Mouse (Mus musculus): ENCODE results near the gene Arsg.
A peak's percentile ranks its signal among the peaks of the same experiment; 100 is the strongest.

Arsg gene

GRCm38 (mm10) chr11:109473171-109474085 is at the start of gene Arsg, which contains the start of gene Slc16a6:
Gene Arsg, plus strand, starts transcription at chr11:109473374.
Gene Slc16a6, minus strand, starts transcription at chr11:109473598.
- peak; percentile 82 for DNase-seq (ENCODE audit: low spot score)

GRCm38 (mm10) chr11:109425392-109426271 is 47.5 kb upstream of the Arsg start, which contains the start of gene Amz2:
Gene Amz2, plus strand, starts transcription at chr11:109425946.
- peak; percentile 99 for DNase-seq (ENCODE audit: low spot score)

- no peak for DNase-seq (ENCODE audit: low spot score)
Observed at GRCm38 (mm10) chr11:109426272-109426586, 46.9 kb upstream of the Arsg start.

DNA sequence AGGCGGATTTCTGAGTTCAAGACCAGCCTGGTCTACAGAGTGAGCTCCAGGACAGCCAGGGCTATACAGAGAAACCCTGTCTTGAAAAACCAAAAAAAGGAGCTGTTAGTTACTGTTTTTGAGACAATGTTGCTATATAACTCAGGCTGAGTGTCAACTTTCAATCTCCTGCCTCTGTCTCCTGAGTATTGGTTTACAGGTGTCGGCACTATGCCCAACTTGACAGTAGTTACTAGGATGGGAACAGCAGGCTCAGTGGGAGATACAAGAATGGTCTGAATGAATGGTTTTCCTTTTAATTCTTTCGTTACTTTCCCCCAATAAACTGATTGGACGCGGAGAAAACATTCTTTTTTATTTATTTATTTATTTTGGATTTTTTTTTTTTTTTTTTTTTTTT is 45.8 kb upstream of the Arsg start:
- no peak for DNase-seq (ENCODE audit: low spot score)

- DNase-seq (ENCODE audit: low spot score) = no peak
Observed at GRCm38 (mm10) chr11:109434233-109434798, 38.9 kb upstream of the Arsg start.

GRCm38 (mm10) chr11:109436889-109437288 is 36.3 kb upstream of the Arsg start:
- DNase-seq (ENCODE audit: low spot score) = no peak

DNA sequence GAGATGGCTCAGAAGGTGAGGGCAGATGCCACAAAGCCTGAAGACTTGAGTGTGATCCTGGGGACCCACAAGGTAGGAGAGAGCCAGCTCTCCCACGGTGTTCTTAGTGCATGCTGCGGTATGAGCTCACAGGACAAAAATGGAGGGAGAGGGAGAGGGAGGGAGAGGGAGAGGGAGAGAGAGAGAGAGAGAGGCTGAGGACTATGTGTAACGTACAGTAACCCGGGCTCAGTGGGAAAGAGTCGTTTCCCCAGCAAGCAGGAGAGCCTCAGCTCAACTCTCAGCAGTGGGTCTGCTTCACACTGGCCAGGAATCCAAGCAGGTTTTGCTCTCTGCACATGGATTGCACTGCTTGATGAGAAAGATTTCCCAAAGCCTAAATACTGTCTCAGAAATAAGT is 34.0 kb upstream of the Arsg start:
- DNase-seq (ENCODE audit: low spot score) = no peak

GRCm38 (mm10) chr11:109439829-109440340 is 33.3 kb upstream of the Arsg start:
- peak; percentile 71 for DNase-seq (ENCODE audit: low spot score)

- no peak for DNase-seq (ENCODE audit: low spot score)
Observed at GRCm38 (mm10) chr11:109440641-109441040, 32.5 kb upstream of the Arsg start.

- DNase-seq (ENCODE audit: low spot score) = peak; percentile 61
Observed at GRCm38 (mm10) chr11:109441119-109441518, 32.1 kb upstream of the Arsg start.

- no peak for DNase-seq (ENCODE audit: low spot score)
Observed at GRCm38 (mm10) chr11:109442166-109442730, 30.9 kb upstream of the Arsg start.

DNA sequence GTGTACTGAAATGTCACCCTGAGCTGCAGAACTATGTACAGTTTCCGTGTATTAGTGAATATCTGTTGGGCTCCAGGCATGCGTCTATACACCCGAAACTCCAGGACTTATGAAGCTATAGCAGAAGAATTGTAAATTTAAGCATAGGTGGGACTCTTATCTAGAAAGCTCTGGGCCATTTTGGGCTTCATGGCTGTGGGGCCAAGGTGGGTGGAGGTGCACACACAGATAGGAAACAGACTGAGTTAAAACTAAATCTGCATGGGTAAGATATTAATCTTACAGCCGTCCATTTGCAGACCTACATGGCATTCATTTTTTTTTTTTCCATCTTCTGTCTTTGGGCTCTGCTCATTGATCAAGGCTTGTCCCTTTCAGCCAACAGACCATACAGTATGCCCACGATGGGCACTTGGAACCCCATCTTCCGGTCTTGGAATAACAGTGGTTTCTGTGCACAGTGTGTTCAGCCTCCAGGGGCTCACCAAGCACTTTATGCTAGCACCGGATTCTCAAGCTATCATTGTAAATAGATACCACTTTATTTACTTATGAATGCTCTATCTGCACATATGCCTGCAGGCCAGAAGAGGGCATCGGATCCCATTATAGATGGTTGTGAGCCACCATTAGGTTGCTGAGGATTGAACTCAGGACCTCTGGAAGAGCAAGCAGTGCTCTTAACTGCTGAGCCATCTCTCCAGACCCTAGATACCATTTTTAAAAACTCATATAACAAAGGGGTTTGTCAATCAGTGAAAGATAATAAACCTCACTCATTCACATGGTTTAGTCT is 29.5 kb upstream of the Arsg start:
- DNase-seq (ENCODE audit: low spot score) = no peak

DNA sequence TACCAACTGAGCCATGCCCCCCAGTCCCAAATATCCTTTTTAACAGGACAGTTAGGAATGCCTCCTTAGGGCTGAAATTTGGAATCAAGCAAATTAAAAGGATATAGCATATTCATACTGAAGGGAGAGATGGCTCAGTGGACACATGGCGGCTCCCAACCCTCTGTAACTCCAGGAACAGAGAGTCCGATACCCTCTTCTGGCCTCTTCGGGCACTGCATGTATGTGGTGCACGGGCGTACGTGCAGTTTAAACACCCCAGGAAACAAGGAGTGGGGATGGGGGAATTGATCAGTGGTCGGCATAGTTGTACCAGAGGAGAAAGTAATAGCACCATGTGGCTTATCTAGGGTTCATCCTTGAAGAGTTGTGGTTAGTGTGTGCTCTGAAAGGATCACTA is 28.6 kb upstream of the Arsg start:
- peak; percentile 55 for DNase-seq (ENCODE audit: low spot score)

DNA sequence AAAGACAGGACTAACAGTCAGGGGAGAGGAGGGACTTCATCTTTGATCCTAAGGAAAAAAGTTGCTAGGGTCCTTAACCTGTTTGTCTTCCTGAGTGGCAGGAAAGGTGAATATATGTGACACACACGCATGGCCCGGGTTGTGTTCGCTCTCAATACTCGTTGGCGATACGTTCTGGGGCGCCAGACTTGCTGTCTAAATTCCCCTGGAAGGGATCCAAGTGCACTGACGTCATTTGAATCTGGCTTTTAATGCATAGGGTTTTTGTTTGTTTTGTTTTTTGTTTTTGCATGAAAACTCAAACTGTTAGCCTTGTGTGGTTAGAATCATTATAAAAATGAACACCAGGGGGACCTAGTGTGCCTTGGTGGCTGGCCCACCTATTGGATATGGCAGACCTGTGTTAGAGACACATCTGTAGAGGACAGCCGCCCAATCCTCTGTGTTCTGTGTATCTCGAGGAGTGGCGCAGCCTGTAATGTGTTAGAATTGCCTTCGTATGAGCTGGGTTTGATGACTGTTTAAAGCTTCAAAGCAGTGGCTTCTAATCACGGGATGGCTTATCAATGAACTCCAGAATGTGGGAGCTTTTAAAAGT is 27.6 kb upstream of the Arsg start:
- peak; percentile 81 for DNase-seq (ENCODE audit: low spot score)

GRCm38 (mm10) chr11:109451169-109451568 is 22.0 kb upstream of the Arsg start:
- DNase-seq (ENCODE audit: low spot score) = no peak

DNA sequence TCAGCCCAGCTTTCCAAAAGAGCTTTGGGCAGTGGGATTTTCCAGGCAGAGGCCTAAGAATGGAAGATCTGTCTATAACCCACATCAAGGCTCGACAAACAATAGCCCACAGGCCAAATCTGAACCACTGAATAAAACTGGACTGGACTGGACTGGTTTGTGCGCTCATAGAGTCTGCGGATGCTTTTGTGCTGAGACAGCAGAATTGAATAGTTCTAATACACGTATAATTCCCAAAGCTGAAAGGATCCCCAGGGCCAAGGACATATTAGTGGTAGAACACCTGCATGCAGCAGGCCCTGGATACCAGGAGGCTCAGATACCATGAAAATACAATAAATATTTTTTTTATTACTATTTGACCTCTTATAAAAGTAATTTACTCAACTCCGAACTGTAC is 16.9 kb upstream of the Arsg start:
- DNase-seq (ENCODE audit: low spot score) = no peak

DNA sequence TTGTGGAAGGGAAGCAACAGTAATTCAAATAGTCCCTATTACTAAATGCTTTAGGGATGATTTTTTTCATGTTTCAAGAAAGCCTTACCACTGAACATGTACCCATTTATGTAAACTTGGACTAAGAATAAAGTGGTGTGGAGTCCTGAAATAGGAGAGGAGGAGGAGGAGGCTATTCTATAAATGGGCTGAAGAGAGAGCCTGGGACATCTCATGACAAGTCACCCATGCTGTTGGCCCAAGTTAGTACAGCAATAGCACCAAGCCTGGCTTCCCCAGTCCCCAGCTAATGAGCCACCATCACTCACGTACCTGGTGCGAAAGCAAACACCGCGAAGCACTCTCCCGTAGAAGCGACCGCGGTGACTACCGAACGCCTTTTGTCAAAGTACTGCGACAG is 15.0 kb upstream of the Arsg start:
- DNase-seq (ENCODE audit: low spot score) = no peak

DNA sequence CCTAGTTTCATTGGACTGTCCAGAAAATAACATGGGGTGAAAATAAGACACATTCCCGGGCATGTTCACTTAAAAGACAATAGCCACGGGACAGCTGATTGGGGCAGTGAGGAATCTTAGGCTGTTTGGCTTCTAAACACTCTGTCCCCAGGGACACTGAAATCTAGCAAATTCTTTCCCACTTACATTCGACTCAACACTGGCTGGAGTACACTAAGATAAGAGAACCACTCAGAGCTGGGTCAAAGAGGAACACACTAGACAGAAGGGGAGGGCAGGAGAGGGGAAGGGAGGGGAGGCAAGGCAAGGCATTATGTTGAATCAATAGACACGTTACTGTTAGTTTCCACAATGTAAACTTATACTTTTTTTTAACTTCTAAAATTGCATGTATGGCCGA is 12.6 kb upstream of the Arsg start:
- DNase-seq (ENCODE audit: low spot score) = no peak

GRCm38 (mm10) chr11:109465068-109465467 is 8.1 kb upstream of the Arsg start:
- no peak for DNase-seq (ENCODE audit: low spot score)

- DNase-seq (ENCODE audit: low spot score) = no peak
Observed at GRCm38 (mm10) chr11:109466987-109467386, 6.2 kb upstream of the Arsg start.

GRCm38 (mm10) chr11:109468133-109468532 is 5.0 kb upstream of the Arsg start:
- no peak for DNase-seq (ENCODE audit: low spot score)
